Mouse (Mus musculus) heart, embryonic 10.5 days (tissue): ENCODE measurements around the gene Prr23a3. TPM values are rescaled to one million over a fixed set of nuclear protein-coding genes. Genes with fewer than 3 reads are reported as not detected.

Experiments used
- DNase-seq: peaks from one replicate; pipeline ENCODE4 v3.0.0-alpha.2; 2017; ENCODE audit warnings: low spot score
- H3K27ac ChIP-seq: fragments of 300-500 bp; sonication (generic); 2 replicates; pipeline ENCODE4 v1.5.1; 2016; ENCODE audit warnings: mild to moderate bottlenecking
- H3K27me3 ChIP-seq: fragments of 300-500 bp; sonication (generic); 2 replicates; pipeline ENCODE4 v1.6.1; 2016; ENCODE audit warnings: mild to moderate bottlenecking; ENCODE audit not compliant: poor library complexity, insufficient read depth, severe bottlenecking
- H3K36me3 ChIP-seq: fragments of 300-500 bp; sonication (generic); 2 replicates; pipeline ENCODE4 v1.6.1; 2016; ENCODE audit warnings: mild to moderate bottlenecking, moderate library complexity
- H3K4me1 ChIP-seq: fragments of 300-500 bp; sonication (generic); 2 replicates; pipeline ENCODE4 v1.6.1; 2016; ENCODE audit warnings: mild to moderate bottlenecking
- H3K4me3 ChIP-seq: fragments of 300-500 bp; sonication (generic); 2 replicates; pipeline ENCODE4 v1.5.1; 2016; ENCODE audit warnings: mild to moderate bottlenecking, moderate library complexity
- H3K9me3 ChIP-seq: fragments of 300-500 bp; sonication (generic); 2 replicates; pipeline ENCODE4 v1.6.1; 2016; ENCODE audit warnings: mild to moderate bottlenecking, moderate library complexity
- WGBS: fragments of 180-500 bp; shearing (Covaris S2); methylation state at CpG from one replicate; pipeline ENCODE4 v1.1.7; 2016; 5-methylcytosine and 5-hydroxymethylcytosine counted together
- polyA plus RNA-seq: library from polyadenylated mRNA; unstranded; fragments of >200 nt; fragmentation: Nextera tagmentation; extraction: Ambion mirVana; gene quantifications from 2 replicates; pipeline ENCODE4 v1.2.1, GENCODE M21; 2016

Prr23a3 gene
- polyA plus RNA-seq, 1 experiment from 2014 or later = 0.34 TPM

DNA sequence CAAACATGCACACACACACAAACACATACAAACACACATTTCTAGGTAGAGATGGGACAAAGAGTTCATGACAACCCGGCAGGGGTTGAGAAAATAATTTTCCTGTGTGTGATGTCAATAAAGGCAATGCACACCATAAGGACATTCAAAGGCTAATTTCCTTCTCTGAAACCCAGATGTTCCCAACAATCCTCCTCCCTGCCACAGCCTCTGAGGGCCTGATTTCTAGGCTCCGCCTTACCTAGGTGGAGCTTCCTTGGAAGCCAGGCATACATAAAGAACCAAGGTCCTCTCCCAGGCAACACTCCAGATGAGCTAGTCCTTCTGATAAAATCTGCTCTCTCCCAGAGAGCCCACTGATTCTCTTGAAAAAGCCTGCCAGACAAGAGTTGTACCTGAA is 38.3 kb downstream of the Prr23a3 start, which contains the start of gene 7420426K07Rik:
7420426K07Rik (plus strand) TSS at position 301 of the 400 bp plus-strand sequence.
- Histone ChIP-seq H3K27ac (no peak within 1 kb of the TSS), H3K36me3 (no peaks in the 10 kb centered on the region), H3K9me3 (no peaks in the 10 kb centered on the region), H3K4me3 (no peak within 1 kb of the TSS), H3K4me1 (no peaks in the 10 kb centered on the region), H3K27me3 (no peaks in the 10 kb centered on the region)
- 82% methylated on average over 2 of the region's 2 CpGs for WGBS
- no peak for DNase-seq

Other genes with a start within 250 kb of the Prr23a3 start
- not detected in 2 replicates for gene Prr23a1, start 22.3 kb upstream of the Prr23a3 start, polyA plus RNA-seq
- not detected in 2 replicates for gene Prr23a2, start 8.3 kb upstream of the Prr23a3 start, polyA plus RNA-seq
- not detected in 2 replicates for gene 7420426K07Rik, start 38.4 kb downstream of the Prr23a3 start, polyA plus RNA-seq
- gene Foxl2, start 90.5 kb downstream of the Prr23a3 start, polyA plus RNA-seq = 0.10 TPM in 1 of 2 replicates, not detected in the other
- 39.0 and 47.5 TPM in 2 replicates for gene Faim, start 121.6 kb downstream of the Prr23a3 start, polyA plus RNA-seq
- 0.09 TPM in 1 of 2 replicates, not detected in the other for gene Gm1123, start 170.9 kb downstream of the Prr23a3 start, polyA plus RNA-seq